Mouse (Mus musculus): ENCODE data around the gene Atr. TPM values are rescaled to one million over a fixed set of nuclear protein-coding genes. Genes with fewer than 3 reads are reported as not detected.

Gene Atr
- polyA plus RNA-seq (2014; fragmentation: Illumina TruSeq; extraction: RNeasy Lipid Tissue Mini Kit (QIAGEN cat#74804); ENCODE audit: low read depth, low replicate concordance) = 23.3 TPM

DNA sequence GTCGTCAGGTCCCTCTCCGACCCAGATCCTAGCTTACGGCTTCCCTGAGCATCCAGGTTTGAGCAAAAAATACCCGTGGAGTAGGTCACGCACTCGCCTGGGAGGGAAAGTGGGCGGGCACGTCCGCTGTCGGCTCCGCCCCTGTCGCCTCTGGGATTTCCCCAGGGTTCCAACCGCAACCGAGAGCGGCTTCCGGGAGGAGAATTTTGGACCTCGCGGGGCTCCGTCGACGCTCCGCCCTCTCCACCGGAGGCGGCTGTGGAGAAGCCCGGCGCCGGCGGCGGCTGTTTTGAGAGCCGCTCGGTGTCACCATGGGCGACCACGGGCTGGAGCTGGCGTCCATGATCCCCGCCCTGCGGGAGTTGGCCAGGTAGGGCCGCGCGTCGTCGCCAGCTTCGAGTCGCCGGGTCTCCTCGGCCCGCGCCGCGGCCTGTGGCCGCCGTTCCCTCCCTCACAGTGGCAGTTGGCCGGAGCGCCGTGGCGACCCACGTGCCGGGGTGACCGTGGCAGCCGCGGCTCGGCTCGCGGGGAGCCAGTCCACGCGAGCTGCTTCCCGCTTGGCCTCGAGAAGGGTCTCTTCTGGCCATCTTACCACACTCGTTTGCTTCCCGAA lies at the start of gene Atr:
Gene Atr, plus strand, starts transcription at position 184 of the 613 bp plus-strand sequence.

GRCm38 (mm10) chr9:95844825-95845460 lies 12.5 kb upstream of the Atr start, which contains the start of gene Pls1:
Gene Pls1, minus strand, starts transcription at chr9:95845311.

GRCm38 (mm10) chr9:95954585-95955461 lies 97.4 kb downstream of the Atr start, which contains the start of gene Xrn1:
Gene Xrn1, plus strand, starts transcription at chr9:95954760.

Other genes starting within 250 kb of the Atr start
- gene Pcolce2, start 220.0 kb upstream of the Atr start, polyA plus RNA-seq (2014; fragmentation: Illumina TruSeq; extraction: RNeasy Lipid Tissue Mini Kit (QIAGEN cat#74804); ENCODE audit: low read depth, low replicate concordance) = 1.9 TPM
- gene Trpc1, start 107.2 kb upstream of the Atr start, polyA plus RNA-seq (2014; fragmentation: Illumina TruSeq; extraction: RNeasy Lipid Tissue Mini Kit (QIAGEN cat#74804); ENCODE audit: low read depth, low replicate concordance) = 55.1 TPM
- 111 TPM for gene Pls1, start 12.3 kb upstream of the Atr start, polyA plus RNA-seq (2014; fragmentation: Illumina TruSeq; extraction: RNeasy Lipid Tissue Mini Kit (QIAGEN cat#74804); ENCODE audit: low read depth, low replicate concordance)
- 22.4 TPM for gene Xrn1, start 97.2 kb downstream of the Atr start, polyA plus RNA-seq (2014; fragmentation: Illumina TruSeq; extraction: RNeasy Lipid Tissue Mini Kit (QIAGEN cat#74804); ENCODE audit: low read depth, low replicate concordance)